Mouse (Mus musculus) 3T3-L1 (cell line): ENCODE results near the gene Htr5a.

Source experiments
- DNase-seq: peaks from one replicate; pipeline ENCODE4 v3.0.0-alpha.2; 2015; ENCODE audit warnings: low read depth, low spot score

Gene Htr5a

GRCm38 (mm10) chr5:27881261-27881660 is 39.3 kb downstream of the Htr5a start:
- no peak for DNase-seq

GRCm38 (mm10) chr5:27888080-27888479 is 46.1 kb downstream of the Htr5a start:
- DNase-seq, result no peak

GRCm38 (mm10) chr5:27895961-27896360 is 54.0 kb downstream of the Htr5a start:
- DNase-seq, result no peak

- DNase-seq, result no peak
Measured at GRCm38 (mm10) chr5:27899756-27900155, 57.8 kb downstream of the Htr5a start.

- no peak for DNase-seq
Measured at GRCm38 (mm10) chr5:27900186-27900585, 58.2 kb downstream of the Htr5a start.
